Mouse (Mus musculus): ENCODE measurements at regions not wholly inside any gene's neighbourhood (a gene's known extent, or its start where the extent isn't known, plus 50 kb on each side); places are given as distances from the start of the nearest gene placed in this dataset.

DNA sequence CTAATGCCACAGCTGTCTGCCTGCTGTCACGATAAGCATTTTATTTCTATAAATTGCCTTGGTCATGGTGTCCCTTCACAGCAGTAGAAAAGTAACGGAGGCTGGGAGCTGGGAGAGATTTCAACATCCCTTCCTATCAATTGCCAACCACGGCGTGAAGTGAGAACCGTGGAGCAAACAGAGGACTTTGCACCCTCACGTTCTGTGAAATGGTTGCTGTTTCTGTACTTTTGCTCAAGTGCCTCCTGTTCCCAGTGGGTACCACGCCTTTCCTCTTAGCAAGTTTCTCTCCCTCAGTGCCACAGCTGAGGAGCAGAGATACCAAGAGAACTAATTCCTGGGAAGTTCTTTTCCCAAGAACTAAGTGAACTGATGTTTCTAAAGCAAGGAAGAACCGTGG lies 99.6 kb upstream of the Hes1 start:
- no peak for DNase-seq (ENCODE audit: low spot score in 2 of 2)
- intact Hi-C loops (cut with DNase I): no loop called here

DNA sequence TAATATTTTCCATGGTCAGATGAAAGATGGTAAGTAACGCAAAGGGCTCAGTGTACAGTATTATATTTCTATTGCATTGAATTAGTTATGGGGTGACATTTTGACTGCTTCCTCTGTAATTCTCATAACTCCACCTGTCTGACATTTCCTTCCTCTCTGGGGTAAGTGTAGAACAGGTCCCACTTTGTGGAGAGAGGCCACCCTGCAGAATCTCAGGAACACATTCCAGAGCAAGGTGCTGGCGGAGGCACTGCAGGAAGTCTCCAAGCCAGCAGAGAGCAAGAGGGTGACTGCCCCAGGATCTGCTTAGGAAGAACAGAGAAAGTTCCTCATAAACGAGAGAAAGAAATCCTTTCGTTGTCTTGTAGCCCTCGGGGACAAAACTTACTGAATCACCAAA lies 95.4 kb upstream of the Hes1 start:
- no peak for DNase-seq (ENCODE audit: low spot score in 2 of 2)
- intact Hi-C loops (cut with DNase I): no loop called here

DNA sequence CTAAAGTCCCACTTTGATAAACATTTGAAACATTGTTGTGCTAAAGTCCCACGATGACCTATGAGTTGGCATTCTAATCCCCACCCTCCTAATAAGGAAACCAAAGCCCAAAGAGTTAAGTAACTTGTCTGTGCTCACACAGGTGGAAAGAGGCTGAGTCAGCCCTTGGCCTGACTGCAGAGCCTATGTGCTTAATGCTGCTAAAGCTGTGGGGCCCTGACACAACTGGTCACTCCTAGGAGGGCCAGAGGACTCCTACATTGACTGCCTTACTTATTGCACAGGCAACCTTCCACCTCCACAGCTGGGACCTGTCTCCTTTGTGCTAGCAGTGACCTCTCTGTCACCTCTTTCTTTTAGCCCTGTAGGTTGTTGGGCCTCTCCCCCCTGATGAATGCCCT lies 91.4 kb upstream of the Hes1 start:
- intact Hi-C loops (cut with DNase I): no loop called here

DNA sequence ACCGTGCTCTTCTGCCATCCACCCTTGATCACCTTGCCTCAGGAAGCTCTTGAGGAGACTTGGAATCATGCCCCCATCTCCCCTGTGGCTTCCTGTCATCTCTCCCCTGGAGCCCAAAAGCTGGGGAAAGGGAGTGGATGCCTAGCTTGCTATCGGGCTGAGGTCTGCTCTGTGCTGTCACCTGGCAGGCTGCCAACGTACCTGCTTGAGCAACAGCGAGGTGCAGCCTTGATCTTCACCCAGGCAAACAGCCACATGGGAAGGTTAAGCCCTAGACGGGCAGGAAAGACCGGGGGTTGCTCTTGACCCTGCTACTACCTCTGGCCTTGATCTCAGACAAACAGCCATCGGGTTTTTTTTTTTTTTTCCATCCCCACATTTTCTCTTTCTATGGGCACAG lies 90.9 kb upstream of the Hes1 start:
- intact Hi-C loops (cut with DNase I): no loop called here
- DNase-seq (ENCODE audit: low spot score in 2 of 2): no peak

More for the DNA sequence above, 91.4 kb upstream of the Hes1 start:
- DNase-seq (ENCODE audit: low spot score in 2 of 2): no peak

DNA sequence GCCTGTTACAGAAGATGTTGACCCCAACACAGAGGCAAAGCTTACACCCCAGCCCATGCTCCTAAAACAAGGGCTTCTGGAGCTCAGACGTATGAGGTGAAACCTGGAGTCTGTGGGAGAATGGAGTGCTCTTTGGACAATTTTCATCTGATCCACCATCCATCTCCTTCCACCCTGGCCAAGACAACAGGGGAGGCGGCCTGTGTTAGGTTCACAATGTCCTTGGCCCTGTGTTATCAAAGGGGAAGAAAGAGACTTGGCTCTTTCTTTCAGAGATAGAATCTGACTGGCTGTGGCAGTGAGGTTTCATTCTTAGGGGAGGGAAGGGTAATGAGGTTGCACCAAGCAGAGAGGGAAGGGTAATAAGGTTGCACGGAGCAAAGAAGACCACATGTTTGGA lies 88.4 kb upstream of the Hes1 start:
- intact Hi-C loops (cut with DNase I): no loop called here
- no peak for DNase-seq (ENCODE audit: low spot score in 2 of 2)

DNA sequence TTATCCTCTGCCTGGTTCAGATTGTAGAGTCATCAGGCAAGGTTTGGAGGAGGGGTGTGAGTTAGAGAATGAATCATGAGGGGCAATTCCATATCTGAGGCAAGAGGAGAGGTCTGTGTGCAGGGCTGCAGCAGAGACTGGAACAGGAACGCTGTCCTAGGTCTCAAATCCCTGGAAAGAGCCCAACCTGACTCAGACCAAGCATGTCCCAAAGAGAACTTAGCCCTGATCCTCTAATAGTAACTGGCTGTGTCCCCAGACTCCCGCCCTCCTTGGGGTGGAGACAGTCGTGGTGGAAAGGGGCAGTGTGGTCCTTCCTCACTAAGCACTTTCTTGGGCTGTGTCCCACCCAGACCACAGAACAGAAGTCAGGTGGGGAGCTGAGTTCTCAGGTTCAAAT lies 87.2 kb upstream of the Hes1 start:
- intact Hi-C loops (cut with DNase I): no loop called here
- DNase-seq (ENCODE audit: low spot score in 2 of 2): no peak

DNA sequence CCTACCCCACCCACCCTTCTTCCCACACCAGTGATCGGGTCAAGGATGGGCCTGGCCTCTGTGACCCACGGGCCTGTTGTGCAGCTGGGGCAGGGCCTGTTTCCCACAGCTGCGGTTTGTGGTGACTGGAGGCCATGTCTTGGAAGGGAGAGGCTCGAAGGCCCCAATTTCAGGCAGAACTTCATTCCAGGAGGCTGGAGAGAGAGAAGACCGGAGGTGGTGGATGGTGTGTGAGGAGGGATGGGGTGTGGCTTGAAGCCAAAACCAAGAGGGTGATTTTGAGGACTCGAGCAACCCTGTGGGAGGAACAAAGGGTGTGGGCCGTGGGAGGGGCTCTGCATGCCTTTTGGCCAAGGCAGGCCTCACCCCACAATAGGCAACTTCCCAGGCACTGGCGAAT lies 86.5 kb upstream of the Hes1 start:
- intact Hi-C loops (cut with DNase I): no loop called here
- no peak for DNase-seq (ENCODE audit: low spot score in 2 of 2)

DNA sequence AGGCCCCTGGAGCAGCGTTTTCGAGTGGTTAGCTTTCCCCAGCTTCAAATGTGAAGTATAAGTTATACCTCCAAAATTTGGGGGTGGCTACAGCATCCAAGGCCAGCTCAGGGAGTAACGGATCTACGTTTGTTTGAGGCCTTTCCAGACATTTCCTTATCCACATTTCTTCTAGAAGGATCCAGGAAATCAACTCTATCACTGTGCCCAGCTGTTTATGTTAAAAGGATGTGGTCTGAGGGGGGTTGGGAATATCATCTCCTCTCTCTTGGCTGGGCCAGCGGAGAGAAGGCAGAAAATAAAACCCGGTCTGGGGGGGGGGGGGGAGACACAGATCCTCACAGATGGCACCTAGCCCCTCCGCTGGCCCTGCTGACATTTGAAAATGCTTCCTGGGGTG lies 85.1 kb upstream of the Hes1 start:
- no peak for DNase-seq (ENCODE audit: low spot score in 2 of 2)
- intact Hi-C loops (cut with DNase I): no loop called here

DNA sequence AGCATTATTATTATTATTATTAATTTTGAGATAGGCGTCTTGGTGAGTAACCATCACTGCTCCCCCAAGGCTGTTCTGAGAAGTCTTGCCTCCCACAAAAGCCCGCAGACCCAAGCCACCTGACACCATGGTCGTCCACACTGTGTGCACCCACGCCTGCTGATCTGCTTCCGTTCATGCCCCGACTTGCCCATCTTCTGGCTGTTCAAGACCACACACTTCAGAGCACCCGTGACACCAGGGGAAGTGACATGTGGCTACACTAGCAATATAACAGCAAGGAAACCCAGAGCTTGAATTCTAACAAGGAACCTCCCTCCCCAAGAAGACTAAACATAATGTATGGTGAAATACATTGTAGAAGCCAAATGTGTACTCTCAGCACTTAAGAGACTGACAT lies 82.6 kb upstream of the Hes1 start:
- no peak for DNase-seq (ENCODE audit: low spot score in 2 of 2)
- intact Hi-C loops (cut with DNase I): no loop called here

DNA sequence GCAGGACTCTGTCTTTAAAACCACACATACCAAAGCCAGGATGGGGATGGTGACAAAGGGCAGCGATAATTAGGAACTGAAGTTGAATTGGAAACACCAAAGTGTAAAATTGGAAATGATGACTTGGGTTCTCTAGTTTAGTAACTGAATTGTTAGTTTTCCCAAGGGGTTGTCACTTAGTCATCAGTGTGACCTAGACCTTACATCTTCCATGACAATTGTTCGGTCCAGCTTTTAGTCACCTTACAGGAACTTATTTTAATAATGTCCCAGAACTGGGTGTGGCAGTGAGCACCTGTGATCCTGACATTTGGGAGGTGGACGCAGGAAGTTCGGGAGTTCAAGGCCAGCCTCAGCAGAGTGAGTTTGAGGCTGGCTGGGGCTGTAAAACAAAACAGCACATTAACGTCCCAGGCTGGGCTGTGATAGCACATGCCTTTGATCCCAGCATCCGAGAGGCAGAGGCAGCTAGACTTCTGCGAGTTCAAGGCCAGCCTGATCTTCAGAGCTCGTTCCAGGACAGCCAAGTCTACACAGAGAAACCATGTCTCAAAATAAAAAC lies 81.9 kb upstream of the Hes1 start:
- no peak for DNase-seq (ENCODE audit: low spot score in 2 of 2)
- intact Hi-C loops (cut with DNase I): no loop called here

DNA sequence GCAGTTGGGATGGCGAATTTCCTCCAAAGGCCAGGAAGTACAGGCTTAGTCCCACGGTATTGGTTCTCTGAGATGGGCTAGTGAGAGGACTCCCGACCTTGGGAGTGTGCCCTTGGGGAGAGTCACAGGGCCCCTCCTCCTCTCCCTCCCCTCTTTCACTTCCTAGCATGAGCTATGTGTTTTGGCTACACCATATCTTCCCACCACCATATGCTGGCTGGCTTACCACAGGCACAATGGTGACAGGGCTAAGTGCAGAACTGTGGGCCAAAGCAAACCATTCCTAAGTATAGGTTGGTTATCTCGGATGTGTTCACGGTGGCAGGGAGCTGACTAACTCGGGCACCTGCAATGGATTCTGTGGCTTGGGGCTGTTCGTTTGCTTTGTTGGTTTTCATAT lies 81.0 kb upstream of the Hes1 start:
- DNase-seq (ENCODE audit: low spot score in 2 of 2): no peak
- intact Hi-C loops (cut with DNase I): no loop called here

DNA sequence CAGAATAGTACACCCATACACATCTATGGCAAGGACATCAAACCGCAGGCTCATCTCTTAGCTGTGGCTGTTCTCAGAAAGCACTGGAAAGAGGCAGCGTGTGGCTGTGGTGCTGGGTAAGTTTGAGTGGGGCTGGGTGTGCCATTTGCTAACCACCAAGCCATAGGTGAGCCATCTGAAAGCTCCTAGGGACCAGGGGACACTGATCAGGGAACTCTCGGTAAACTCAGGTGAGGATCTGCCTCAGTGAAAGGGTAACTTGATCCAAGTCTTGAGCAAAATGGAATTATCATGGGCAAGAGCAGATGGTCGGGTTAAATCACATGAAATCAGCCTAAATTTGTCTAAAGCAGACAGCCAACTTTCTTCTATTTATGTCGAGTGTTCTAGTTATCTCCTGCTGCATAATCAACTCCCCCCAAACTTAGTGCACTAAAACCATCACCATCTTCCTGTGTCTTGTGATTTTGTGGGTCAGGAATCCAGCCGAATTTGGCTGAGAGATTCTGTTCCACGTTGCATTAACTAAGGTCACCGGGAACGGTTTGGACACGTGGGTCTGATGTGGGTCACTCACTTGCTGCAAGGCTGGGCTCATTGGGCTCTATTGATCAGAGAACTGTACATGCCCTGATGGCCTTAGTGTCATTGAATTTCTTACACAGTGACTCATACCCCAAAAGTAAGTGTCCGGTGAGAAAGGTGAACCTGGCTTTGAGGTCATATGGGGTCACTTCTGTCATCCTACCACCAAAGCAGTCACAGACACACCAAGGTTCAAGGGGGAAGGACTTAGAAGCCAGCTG lies 78.9 kb upstream of the Hes1 start:
- intact Hi-C loops (cut with DNase I): no loop called here
- DNase-seq (ENCODE audit: low spot score in 2 of 2): peak in 1 of 2 experiments; percentile 55

DNA sequence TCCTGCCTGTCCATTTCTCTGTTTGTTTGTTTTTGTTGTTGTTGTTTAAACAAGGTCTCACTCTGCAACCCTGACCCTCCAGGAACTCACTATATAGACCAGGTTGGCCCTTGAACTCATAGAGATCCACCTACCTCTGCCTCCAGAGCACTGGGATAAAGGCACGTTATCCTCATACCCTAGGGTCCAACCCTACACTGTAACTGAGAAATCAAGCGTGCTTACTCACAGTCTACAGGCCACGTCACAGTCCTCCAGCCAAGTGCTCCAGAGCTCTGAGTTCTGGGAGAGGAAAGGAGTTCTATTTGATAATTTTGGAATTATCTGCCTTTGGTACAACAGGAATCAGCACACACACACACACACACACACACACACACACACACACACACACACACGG lies 76.6 kb upstream of the Hes1 start:
- no peak for DNase-seq (ENCODE audit: low spot score in 2 of 2)
- intact Hi-C loops (cut with DNase I): no loop called here

DNA sequence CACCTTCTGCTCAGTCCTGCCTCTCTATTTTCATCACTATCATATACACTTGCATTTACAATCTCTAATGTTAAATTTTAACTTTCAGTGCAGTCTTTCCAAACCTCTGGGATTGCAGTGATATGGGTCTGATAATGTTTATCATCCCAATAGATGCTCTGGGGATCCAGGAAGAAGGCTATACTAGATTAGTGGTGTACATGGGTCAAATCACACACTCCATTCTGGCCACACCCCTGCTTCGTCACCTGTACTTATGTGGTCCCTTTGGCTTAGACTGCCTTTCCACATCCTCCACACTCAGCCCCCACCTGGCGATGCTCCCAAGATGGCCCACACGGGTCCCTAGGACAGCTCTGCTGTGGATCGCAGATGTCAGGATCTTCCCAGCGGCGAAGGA lies 76.2 kb upstream of the Hes1 start:
- intact Hi-C loops (cut with DNase I): no loop called here
- no peak for DNase-seq (ENCODE audit: low spot score in 2 of 2)

DNA sequence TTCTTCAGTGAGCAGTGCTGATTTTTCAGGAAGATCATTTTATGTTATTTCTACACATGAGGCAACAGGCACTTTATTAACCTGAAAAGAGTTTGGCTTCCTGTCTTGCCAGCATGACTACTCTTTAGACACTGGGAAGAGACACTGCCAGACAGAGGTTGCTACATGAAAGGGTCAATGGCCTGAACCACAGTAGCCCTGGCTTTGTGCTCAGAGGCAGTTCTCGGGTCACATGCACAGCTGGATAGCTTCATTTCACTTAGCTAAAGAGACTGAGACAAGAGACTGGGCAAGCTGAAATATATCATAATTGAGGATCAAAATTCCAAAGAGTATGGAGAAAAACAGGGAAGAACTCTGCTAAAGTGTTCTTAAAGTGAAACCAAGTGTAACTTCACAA lies 74.9 kb upstream of the Hes1 start:
- intact Hi-C loops (cut with DNase I): no loop called here
- no peak for DNase-seq (ENCODE audit: low spot score in 2 of 2)

DNA sequence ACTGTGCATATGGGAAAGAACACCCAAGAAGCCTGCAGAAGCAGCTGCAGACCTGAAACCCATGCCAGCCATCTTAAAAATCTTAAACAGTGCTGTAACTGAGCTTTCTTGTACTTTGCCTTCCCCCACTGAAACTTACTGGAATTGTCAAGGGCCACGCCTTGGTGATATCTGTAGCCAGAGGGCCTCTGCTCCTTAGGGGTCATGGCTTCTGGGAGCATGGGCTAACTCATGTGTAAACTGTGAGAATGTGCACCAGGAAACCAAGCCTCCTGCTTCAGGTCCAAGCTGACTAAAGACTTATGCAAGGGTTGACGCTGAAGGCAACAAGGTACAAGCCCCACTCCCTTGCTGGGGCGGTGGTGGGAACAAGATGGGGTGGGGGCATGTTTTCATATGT lies 73.8 kb upstream of the Hes1 start:
- no peak for DNase-seq (ENCODE audit: low spot score in 2 of 2)
- intact Hi-C loops (cut with DNase I): no loop called here

DNA sequence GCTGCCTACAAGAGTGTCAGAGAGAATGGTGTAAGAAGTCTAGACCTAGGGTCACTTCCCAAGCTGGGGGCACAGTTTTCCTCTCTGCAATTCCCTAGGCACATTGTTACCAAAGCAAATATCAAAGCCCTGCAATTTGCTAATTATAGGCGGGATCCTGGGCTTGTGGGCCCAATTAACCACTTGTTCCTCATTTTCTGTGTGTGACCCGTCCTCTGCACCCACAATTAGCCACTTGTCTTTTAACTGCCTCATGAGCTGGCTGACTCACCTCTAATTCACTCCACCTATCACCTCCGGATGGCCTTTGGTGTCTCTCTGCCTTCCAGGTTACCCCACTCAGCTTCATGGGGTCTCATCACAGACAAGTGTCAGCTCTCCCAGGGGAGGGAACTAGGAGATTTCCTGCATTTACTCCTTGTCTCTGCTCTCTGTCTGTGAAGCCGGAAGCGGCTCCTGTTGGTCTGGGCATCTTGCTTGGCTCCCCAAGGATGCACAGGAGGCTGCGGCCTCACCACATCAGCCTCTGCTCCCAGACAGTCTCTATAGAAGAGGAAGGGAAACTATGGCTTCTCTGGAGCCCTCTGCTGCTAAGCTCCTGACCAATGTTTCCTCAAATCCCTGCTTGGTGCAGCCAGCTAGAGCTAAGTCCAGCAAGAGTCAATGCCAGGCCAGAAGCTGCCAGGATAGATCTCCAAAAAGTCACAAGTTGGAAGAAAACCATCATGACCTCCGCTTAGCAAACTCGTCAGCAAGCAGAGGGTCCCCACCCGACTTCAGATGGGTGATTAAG lies 73.2 kb upstream of the Hes1 start:
- intact Hi-C loops (cut with DNase I): no loop called here
- DNase-seq (ENCODE audit: low spot score in 2 of 2): no peak

DNA sequence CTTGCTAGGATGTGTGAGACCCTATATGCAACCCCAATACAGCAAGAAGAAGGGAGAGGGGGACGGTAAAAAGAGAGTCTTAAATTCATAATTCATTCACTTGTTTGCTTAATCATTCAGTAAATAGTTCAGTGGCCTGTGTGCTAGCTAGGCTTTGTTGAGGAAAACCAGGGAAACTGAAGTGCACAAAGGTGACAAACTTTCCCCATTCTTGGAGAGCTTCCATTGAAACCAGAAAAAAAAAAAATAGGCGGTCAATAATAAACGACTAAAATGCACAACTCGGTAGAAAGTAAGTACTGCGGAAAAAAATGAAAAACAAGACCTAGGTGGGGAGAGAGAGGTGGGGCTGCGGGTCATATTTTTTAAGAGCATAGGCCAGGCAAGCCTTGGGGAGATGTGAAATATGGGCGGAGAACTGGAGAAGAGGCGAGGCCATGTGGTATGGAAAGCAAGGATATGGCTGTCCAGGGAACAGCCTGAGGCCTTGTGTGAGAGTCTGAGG lies 72.3 kb upstream of the Hes1 start:
- intact Hi-C loops (cut with DNase I): no loop called here
- no peak for DNase-seq (ENCODE audit: low spot score in 2 of 2)

DNA sequence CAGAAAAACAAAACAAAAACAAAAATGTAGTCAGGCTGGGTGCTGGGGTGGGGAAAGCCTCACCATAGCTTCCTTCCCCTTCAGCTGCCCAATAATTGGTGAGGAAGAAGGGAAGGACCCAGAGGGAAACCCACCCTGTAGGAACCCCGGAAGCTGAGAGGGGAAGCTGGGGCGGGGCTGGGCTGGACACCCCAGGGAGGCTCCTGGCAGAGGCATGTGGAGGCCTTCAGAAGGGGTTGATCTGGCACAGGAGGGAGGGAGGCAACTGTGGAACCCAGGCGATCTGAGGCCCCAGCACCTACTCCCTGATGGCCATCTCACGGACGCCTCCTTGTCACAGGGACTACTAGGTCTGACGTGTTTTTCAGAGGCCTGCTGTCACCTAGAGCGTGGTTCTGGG lies 71.1 kb upstream of the Hes1 start:
- intact Hi-C loops (cut with DNase I): no loop called here
- DNase-seq (ENCODE audit: low spot score in 2 of 2): no peak

DNA sequence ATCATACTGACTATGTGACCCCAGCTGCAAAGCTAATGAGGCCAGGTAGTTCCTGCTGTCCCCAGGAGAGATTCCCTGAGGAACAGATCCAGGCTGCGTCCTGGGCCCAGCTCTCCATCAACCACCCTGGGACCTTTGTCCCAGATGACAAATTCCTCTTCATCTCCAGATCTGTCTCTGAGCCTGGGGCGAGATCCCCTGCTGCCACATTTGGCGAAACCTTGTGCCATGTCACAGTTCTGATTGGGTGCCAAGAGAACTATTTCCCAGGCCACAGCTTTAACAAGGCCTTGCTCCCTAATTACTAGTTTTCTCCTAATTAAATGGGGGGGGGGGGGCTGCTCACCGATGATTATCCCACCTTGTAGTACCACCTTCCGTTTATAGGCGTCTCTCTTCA lies 70.6 kb upstream of the Hes1 start:
- no peak for DNase-seq (ENCODE audit: low spot score in 2 of 2)
- intact Hi-C loops (cut with DNase I): no loop called here

All from left cerebral cortex, postnatal 14 days (tissue).